Mouse (Mus musculus): ENCODE results near the gene Gabrb3. TPM values are rescaled to one million over a fixed set of nuclear protein-coding genes. Genes with fewer than 3 reads are reported as not detected.

Gabrb3 gene
- not detected in 2 replicates for total RNA-seq (2014; fragmentation: Nextera tagmentation)
- not detected in 2 replicates for total RNA-seq (2017)

DNA sequence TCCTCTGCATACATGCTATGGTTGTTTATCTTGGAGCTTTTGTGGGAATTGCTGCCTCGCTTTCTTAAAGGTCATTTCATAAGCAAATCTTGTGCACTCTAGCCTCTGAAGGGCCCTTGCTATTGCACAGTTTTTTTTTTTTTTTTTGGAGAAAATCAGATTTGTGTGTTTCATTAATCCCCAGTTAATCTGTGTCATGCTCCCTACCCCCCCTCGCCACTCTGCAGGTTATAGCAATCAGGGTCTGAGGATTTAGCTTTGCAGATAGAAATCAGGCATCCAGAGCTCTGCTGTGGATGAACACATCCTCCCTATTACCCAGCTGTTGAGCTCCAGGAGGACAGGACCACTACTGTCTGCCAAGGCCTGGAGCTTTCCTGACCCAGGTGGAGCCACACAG, at the start of gene Gabrb3:
Gene Gabrb3 (plus strand): TSS at position 301 of the 400 bp plus-strand sequence.
- ATAC-seq (replicated peaks; ENCODE audit: low FRiP score, low TSS enrichment, poor library complexity, severe bottlenecking), result no peak

DNA sequence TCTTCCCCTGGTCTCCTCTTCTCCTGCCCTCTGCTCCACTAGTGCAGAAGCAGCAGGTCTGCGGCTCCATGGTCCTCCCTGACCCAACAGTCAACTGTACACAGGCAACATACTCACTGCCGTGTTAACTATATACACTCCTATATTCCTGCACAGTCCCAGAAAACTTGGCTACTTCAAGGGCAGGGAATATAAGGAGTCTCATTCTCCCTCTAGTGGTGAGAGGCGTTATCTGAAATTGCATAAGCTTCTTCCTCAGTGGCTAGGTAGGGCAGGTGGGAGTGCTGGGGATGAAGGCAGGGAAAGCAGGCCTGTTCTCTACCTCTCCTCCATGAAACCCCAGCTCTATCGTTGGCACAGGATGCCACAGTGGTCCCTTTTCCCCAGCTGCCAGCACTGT, 35.4 kb upstream of the Gabrb3 start:
- no peak for ATAC-seq (replicated peaks; ENCODE audit: low FRiP score, low TSS enrichment, poor library complexity, severe bottlenecking)

DNA sequence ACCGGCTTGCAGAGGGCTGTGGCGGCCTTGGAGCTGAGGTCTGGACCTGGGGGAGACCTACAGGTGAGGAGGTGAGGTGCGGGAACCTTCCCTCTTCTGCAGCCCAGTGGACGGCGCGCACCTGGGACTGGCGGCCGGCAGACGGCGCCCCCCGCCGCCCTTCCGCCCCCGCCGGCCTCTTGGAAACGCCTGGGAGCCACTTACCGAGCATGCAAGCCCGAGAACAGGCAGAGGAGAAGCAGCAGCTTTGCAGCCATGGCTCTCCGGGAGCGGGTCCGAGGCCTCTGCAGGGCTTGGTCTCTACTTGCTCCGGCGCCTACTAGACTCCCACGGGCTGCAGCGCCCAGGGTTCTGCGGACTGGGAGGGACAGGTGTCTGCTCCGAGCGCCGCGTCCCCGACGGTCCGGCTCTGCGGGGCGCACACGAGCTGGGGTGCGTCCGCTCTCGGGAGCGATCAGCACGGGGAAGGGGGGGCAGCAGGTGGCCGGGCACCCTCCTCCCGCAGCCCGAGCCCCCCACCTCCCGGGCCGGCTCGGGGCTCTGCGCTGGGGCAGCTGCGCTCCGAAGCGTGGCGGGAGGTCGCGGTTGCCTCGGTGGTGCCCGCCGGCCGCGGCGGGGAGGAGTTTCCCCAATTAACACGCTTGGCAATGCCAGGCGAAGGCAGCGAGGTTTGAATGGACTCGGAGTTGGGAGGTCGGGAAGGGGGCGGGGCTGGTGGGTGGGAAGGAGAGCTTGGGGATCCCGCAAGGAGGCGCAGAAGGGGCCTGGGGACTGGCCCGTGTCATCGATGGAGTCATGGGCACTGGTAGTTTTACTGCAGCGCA, 32.8 kb upstream of the Gabrb3 start, which contains the start of gene Gabrg3:
Gene Gabrg3 (minus strand): TSS at position 672 of the 824 bp plus-strand sequence.
- ATAC-seq (replicated peaks; ENCODE audit: low FRiP score, low TSS enrichment, poor library complexity, severe bottlenecking), result no peak

DNA sequence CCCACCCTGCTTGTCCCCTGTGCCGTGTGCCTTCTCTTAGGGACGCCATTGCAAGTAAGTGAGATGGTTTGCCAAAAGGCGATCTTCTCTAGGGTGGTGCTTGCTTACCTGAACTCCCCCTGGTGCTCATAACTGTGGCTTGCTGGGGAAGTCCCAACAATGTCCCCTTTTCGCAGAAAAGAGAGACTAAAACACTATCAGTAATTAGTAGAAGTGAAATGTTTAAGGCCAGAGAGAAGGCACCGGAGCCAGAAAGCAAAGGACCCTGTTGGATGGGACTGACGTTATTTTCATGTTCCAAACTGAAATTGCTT, 32.2 kb upstream of the Gabrb3 start:
- no peak for ATAC-seq (replicated peaks; ENCODE audit: low FRiP score, low TSS enrichment, poor library complexity, severe bottlenecking)

DNA sequence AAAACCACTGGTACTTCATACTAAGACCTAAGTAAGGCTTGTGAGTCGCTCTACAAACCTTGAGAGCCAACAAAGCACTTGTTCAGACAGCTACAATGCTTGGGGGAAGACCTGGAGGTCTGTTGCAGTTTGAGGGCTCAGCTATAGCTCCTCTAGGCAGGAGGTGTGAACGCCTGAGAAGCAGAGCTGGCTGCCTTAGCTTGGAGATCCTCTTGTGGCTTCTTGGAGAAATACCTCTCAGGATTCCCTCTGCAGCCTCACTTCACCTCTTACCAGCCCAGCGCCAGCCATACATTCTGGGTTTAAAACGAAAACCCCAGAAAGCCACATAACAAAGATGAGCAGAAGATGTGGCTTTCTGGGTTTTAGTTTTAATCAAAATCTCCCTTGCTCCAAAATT, 29.4 kb upstream of the Gabrb3 start:
- no peak for ATAC-seq (replicated peaks; ENCODE audit: low FRiP score, low TSS enrichment, poor library complexity, severe bottlenecking)

DNA sequence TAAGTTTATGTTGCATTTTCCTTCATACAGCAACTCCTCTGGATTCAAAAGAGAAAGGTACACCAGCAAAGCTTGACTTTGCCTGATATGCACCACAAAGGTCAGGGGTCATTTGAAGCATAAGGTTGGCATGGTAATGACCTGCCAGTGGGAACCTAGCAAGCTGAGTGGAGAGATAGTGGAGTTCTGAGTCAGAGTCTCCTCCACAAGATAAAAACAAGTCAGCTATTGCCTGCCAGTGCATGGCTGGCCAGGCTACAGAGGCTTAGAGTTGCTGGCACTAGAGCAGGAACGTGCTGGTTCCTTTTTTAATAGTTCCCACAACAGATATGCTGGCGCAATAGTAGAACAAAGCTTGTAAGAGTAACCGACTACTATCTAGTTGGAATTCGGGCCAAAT, 25.9 kb upstream of the Gabrb3 start:
- no peak for ATAC-seq (replicated peaks; ENCODE audit: low FRiP score, low TSS enrichment, poor library complexity, severe bottlenecking)

DNA sequence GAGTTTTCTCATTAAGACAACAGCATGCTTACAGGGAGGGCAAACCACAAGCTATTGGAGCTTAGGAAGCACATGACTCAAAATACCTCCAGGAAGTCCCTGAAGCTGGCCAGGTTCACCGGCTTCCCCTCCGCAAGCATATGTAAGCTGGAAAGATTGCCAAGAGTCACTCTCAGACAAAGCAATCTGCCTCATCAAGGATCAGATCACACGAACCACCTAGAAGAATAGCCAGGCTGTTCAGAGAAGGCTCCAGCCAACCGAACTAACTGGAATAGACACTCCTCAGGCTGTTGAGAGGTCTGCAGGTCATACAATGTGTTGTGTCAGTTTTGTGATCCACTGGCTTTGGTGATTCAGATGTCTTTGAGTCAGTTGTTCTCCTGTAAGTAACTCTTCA, 8.3 kb upstream of the Gabrb3 start:
- no peak for ATAC-seq (replicated peaks; ENCODE audit: low FRiP score, low TSS enrichment, poor library complexity, severe bottlenecking)

DNA sequence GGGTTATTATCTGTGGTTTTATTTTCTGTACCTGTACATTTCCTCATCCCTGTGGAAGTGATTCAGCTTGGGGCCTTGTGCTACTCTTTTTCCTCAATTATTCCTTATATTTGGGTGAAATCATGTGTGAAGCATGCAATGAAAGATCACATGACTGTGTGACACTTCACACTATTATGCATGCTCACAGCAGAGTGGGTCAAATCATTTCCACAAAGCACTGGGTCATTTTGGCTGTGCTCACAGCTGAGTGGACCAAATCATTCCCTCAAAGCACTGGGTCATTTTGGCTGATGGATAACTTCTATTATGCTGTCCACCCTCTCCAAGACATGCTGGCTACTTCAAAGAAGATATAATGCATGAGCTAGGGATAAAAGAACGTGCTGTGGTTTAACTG, 6.6 kb upstream of the Gabrb3 start:
- ATAC-seq (replicated peaks; ENCODE audit: low FRiP score, low TSS enrichment, poor library complexity, severe bottlenecking), result no peak

DNA sequence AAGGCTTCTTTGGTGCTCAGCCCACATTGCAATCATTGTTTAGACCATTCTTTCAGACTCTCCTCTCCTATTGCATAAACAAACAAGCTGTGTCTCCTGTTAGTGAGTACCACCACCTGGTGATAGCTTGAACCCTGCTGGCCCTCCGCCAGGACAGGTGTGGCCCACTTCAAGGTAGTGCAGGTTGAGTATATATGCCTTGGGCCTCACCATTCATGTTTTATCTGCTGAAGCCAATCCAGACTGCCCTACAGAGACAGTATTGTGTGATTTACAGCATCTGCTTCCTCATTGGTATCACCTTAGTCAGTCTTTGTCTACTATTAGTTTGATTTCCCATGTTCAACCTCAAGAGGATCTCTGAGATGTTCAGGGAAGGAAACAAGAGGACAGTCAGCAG, 1.6 kb downstream of the Gabrb3 start:
- ATAC-seq (replicated peaks; ENCODE audit: low FRiP score, low TSS enrichment, poor library complexity, severe bottlenecking), result no peak

DNA sequence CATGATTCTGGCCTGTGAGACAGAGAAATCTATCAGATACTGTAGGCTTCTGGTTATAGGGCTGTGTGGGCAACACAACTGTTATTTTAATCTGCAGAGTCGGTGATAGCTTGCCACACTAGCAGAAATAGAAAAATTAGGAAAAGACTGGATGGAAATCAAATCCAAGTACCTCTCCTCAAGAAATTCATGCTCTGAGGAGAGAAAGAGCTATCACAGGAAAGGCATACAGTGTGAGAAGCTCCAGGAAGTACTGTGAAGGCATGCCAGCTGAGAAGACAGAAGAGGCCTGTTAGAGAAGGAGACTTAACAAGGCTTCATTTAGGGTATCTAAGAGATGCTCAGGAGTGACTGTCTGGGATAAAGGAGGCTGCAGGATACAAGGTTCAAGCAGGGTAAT, 3.2 kb downstream of the Gabrb3 start:
- no peak for ATAC-seq (replicated peaks; ENCODE audit: low FRiP score, low TSS enrichment, poor library complexity, severe bottlenecking)

DNA sequence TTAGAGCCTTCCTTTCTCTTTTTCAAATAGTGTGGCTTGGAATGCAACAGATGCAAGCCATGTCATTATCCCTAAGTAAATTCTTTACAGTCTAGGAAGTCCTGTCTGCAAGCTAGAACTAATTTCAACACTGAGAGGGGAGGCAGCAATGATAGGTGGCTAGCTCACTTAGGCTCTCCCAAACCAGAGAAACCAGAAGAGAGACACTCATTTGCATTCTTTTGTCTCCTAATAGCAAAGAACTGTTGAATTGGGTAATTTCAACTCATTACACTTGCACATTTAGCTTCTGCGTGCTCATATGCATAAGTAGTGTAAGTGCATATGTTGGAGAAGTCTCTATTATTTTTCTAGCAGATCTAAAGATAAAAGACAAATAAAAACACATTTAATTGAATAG, 28.7 kb downstream of the Gabrb3 start:
- no peak for ATAC-seq (replicated peaks; ENCODE audit: low FRiP score, low TSS enrichment, poor library complexity, severe bottlenecking)

DNA sequence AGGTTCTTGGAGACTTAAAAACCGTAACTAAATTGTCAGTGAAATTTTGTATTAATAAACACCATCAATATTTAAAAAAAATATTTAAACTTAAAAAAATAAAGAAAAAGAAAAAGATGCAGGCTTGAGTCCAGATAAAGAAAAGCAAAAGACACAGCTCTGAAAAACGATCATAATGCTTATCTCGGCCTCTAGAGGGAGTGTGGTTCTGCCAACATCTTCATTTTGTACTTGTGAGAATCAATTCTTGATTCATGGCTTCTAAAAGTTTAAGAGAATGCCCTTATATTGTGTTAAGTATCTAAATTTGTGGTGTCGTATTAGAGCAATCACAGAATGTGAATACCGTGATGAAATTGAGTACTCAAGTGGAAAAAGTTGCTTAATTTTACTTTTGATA, 40.9 kb downstream of the Gabrb3 start:
- ATAC-seq (replicated peaks; ENCODE audit: low FRiP score, low TSS enrichment, poor library complexity, severe bottlenecking), result no peak

DNA sequence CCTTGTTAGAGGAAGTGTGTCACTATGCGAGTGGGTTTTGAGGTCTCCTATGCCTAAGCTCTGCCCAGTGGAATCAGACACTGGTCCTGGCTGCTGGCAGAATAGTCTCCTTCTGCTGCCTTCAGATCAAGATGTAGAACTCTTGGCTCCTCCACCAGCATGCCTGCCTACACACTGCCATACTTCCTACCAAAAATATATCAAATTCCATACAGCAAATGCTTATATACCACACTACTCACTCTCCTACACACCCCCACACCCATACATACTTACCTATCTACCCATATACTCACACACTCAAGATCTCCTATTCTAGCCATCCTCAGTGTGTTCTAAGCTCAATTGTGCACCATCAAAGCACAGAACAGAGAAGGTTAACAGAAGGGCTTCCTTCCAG, 51.8 kb downstream of the Gabrb3 start:
- no peak for ATAC-seq (replicated peaks; ENCODE audit: low FRiP score, low TSS enrichment, poor library complexity, severe bottlenecking)

DNA sequence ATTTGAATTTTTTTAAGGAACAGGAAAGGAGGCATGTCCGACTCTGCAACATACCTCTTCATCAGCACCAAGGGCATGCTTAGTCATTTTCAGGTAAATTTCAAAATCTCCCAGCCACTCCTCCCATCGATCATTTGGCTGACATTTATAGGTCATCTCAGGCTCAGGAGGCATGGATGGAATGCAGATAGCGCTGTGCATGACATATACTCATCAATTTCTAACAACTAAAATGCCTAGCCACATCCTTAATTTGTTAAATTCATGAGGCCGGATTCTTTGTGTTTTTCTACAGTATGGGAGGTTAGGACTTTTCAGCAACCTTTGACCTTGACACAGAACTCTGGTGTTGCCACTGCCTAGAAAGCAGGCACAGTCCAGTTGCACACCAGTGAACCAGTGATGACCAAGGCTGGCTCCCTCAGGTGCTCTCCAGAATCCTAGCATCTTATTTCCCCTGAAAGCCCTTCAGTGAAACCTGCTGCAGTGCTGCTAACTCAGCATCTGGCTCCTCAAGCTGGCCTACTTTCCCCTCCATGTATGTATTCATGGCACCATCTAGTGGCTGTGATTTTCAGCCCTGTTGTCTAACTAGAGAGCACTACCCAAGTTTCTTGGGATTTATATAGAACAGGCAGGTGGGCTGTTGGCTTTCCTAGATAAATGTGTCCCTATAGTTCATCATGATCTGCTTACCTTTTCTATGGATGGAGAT, 54.5 kb downstream of the Gabrb3 start:
- ATAC-seq (replicated peaks; ENCODE audit: low FRiP score, low TSS enrichment, poor library complexity, severe bottlenecking), result no peak

DNA sequence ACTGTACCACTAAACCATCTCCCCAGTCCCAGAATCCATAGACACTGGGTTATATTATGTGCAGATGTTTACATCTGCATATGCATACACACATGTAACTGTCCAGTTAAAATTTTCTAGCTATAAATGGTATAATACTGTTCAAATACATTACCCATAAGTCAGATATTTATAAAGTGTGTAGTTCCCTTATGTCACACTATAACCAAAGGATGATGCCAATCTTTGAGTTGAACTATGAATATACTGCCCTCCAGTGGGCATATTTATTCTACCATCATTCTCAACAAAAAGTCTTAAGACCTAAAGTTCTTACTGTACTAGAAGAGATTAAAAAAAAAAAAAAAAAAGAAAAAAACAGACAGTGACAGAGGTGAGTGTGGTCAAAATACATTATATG, 63.4 kb downstream of the Gabrb3 start:
- no peak for ATAC-seq (replicated peaks; ENCODE audit: low FRiP score, low TSS enrichment, poor library complexity, severe bottlenecking)

DNA sequence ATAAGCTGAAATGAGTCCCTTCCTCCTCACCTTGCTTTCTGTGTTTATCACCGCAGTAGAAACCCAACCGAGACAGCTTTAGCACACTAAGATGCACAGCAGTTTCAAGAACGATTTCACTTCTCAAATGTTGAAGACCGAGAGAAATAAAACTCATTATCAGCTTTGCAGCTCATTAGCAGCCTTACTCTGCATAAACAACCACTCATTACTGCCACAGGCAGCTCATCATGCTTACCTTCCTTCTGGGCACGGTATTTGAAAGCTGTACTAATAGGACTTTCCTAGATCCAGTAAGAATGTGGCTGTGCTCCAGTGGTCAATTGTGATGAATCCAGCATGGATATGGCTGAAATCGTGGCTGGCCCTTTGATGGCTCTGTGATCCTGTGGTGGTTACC, 67.4 kb downstream of the Gabrb3 start:
- ATAC-seq (replicated peaks; ENCODE audit: low FRiP score, low TSS enrichment, poor library complexity, severe bottlenecking), result no peak

DNA sequence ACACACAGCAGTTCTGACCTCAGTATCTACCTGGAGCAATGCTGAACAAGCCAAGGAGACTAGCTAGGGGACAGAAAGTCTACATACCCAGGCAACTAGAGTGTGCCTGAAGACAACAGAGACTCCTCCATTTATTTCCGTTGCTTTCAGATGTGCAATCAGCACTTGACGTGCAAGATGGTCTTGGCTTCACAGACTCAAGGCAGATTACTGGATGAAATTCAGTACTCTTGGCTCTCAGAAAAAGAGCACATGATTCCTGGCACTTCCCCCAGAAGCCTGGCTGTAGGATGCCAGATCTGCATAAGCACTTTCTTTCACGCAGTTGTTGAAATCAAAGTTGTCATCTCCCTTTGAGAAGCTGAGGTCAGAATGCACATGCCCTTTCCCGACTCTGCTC, 72.3 kb downstream of the Gabrb3 start:
- no peak for ATAC-seq (replicated peaks; ENCODE audit: low FRiP score, low TSS enrichment, poor library complexity, severe bottlenecking)

DNA sequence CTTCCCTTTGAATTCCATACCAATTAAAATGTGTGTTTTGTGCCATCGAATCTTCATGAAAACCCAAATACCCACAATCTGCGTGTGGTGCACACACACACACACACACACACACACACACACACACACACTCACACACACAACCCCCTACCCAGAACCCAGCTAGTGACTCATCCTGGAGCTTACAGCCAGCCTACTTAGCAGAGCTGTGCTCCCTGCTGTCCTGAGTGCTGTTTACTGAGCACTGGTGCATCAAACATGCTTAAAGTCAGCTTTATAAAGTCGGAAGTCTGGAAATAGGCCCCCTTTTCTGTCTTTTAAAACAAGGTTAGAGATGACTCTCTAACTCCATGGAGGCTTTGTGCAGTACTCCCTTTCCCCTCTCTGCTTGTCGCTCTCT, 83.3 kb downstream of the Gabrb3 start:
- no peak for ATAC-seq (replicated peaks; ENCODE audit: low FRiP score, low TSS enrichment, poor library complexity, severe bottlenecking)

DNA sequence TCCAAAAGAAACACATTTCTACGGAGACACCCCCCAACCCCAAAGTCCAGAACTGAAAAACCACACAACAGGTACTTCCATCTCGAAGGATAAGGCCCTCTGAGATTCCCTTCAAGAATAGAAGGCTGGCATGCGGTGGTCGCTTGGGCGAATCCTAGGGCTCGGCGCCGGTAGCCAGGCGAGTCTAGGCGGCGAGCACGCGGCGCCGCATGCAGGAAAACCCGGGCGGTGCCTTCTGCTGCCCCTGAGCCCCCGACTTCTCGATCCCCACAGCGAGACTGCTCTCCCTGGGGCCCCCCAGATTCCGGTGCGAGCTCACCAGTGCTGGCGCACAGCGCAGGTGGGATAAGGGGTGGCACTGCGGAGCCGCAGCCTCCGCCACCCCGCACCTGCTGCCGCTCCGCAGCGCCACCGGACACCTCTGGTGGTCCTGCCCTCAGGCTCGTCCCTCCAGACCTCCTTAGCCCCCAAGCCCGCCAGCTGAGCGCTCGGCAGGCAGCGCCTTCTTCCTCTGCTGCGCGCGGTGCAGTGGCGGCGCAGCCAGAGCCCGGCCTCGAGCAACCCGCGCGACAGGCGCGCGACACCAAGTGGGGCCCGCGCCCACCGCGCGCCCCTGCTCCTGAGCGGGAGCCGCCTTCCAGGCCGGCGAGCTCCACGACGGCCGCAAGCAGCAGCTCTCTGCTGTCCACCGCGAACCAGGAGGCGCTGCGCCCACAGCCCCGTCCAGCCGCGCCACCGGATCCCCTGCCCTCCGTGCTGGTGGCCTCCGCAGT, 89.6 kb downstream of the Gabrb3 start:
- no peak for ATAC-seq (replicated peaks; ENCODE audit: low FRiP score, low TSS enrichment, poor library complexity, severe bottlenecking)

DNA sequence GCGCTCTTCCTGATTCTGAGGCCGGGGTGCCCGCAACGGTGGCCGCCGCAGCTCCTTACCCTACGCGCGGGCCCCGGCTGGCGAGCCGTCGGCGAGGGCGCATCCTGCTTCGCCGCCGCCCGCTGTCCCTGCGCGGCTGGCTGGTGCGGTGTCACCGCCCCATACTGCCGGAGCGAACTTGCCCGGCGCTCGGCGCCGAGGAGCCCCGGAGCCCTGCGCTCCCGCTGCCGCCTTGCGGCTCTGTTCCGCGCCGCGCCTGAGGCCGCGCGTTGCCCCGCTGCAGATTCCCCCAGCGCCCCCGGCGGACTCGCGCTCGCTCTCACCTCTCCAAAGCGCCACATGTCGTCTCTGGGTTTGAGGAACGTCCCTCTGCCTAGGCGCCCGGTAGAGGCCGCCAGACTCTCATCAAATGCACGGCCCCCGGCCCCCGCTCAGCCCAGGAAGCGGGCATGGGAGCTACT, 90.2 kb downstream of the Gabrb3 start, which contains the start of gene Gabra5:
Gene Gabra5 (minus strand): TSS at position 379 of the 461 bp plus-strand sequence.
- no peak for ATAC-seq (replicated peaks; ENCODE audit: low FRiP score, low TSS enrichment, poor library complexity, severe bottlenecking)

Data from megakaryocyte-erythroid progenitor cell, adult 5-6 weeks (primary cell).